Mouse (Mus musculus) lung, postnatal 0 days (tissue): ENCODE data around the gene Dhx9. TPM values are rescaled to one million over a fixed set of nuclear protein-coding genes. Genes with fewer than 3 reads are reported as not detected.
A peak's percentile ranks its signal among the peaks of the same experiment; 100 is the strongest.
"Not testable (repeated sequence)": the region's sequence is repeated elsewhere in the genome, so short reads cannot be mapped to it uniquely, and the experiment has no call there.

Experiments used
- ATAC-seq: fragments of 200-750 bp; cut with Nextera tagmentation; 2 replicates; pipeline ENCODE4 v1.8.0; 2017; ENCODE audit warnings: moderate library complexity
- DNase-seq: peaks from one replicate; pipeline ENCODE4 v3.0.0-alpha.2; 2016; ENCODE audit warnings: low spot score
- H3K27ac ChIP-seq: fragments of 300-500 bp; sonication (generic); 2 replicates; pipeline ENCODE4 v1.5.1; 2014; ENCODE audit warnings: antibody characterized with exemption, mild to moderate bottlenecking, low read length, mixed read lengths
- H3K27me3 ChIP-seq: fragments of 300-500 bp; sonication (generic); replicated peaks from 2 replicates; pipeline ENCODE4 v1.6.1; 2014; ENCODE audit warnings: low read length, mixed read lengths; ENCODE audit not compliant: insufficient read depth
- H3K36me3 ChIP-seq: fragments of 300-500 bp; sonication (generic); 2 replicates; pipeline ENCODE4 v1.6.1; 2014; ENCODE audit warnings: low read length, mixed read lengths; ENCODE audit not compliant: insufficient read depth
- H3K4me1 ChIP-seq: fragments of 300-500 bp; sonication (generic); 2 replicates; pipeline ENCODE4 v1.6.1; 2014; ENCODE audit warnings: antibody characterized with exemption, low read depth, low read length, mixed read lengths; ENCODE audit not compliant: insufficient read depth
- H3K4me2 ChIP-seq: fragments of 300-500 bp; sonication (generic); replicated peaks from 2 replicates; pipeline ENCODE4 v1.6.1; 2014; ENCODE audit warnings: low read depth, mild to moderate bottlenecking, low read length, moderate library complexity, mixed read lengths
- H3K4me3 ChIP-seq: fragments of 300-500 bp; sonication (generic); 2 replicates; pipeline ENCODE4 v1.5.1; 2014; ENCODE audit warnings: low read depth, low read length
- H3K9ac ChIP-seq: fragments of 300-500 bp; sonication (generic); replicated peaks from 2 replicates; pipeline ENCODE4 v1.6.1; 2014; ENCODE audit warnings: low read depth, mild to moderate bottlenecking
- H3K9me3 ChIP-seq: fragments of 300-500 bp; sonication (generic); 2 replicates; pipeline ENCODE4 v1.6.1; 2016; ENCODE audit warnings: low read length, mixed read lengths
- CTCF ChIP-seq: IDR thresholded peaks from 2 replicates; pipeline ENCODE4 v1.5.1; 2016; ENCODE audit warnings: antibody characterized with exemption, mild to moderate bottlenecking
- EP300 ChIP-seq: IDR thresholded peaks from 2 replicates; pipeline ENCODE4 v1.6.1; 2016; ENCODE audit warnings: antibody characterized with exemption, mild to moderate bottlenecking, control low read depth
- WGBS: fragments of 180-500 bp; shearing (Covaris S2); extraction: QIAGEN DNeasy Blood & Tissue Kit; methylation state at CpG from one replicate; pipeline ENCODE4 v1.1.7; 2014; 5-methylcytosine and 5-hydroxymethylcytosine counted together
- polyA plus RNA-seq: library from polyadenylated mRNA; unstranded; fragments of >200 nt; fragmentation: Nextera tagmentation; extraction: Ambion mirVana; gene quantifications from 2 replicates; pipeline ENCODE4 v1.2.1, GENCODE M21; 2015

Gene Dhx9
- polyA plus RNA-seq, 1 experiment from 2014 or later: 14.0 TPM

DNA sequence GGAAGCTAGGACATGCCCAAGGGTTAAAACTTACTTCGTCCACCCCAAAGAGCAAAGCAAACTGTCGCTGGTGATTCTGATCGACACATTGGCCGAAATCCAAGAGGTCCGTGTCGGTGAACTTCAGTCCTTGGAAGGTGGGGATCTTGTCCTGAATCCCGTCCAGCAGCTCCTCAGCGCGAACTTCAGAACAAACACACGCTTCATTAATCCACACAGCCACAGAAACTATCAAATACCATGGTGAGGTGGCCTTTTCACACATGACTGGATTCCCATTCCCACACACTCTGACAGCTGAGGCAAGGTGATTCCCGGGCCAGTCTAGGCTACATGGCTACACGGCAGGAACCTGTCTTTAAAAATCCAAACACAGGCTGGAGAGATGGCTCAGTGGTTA is 27.9 kb upstream of the Dhx9 start:
- DNase-seq (no peak), ATAC-seq (no peak)
- WGBS: 56% methylated on average over 12 of the region's 12 CpGs
- Histone ChIP-seq H3K4me1 (no peaks in the 10 kb centered on the region), H3K9me3 (no peaks in the 10 kb centered on the region), H3K36me3 (no peaks in the 10 kb centered on the region), H3K4me3 (no peak overlapping the region), H3K27me3 (no peaks in the 10 kb centered on the region), H3K27ac (no peak overlapping the region), H3K9ac (no peak overlapping the region), H3K4me2 (no peak overlapping the region)
- TF ChIP-seq CTCF (no peak), EP300 (no peak)

DNA sequence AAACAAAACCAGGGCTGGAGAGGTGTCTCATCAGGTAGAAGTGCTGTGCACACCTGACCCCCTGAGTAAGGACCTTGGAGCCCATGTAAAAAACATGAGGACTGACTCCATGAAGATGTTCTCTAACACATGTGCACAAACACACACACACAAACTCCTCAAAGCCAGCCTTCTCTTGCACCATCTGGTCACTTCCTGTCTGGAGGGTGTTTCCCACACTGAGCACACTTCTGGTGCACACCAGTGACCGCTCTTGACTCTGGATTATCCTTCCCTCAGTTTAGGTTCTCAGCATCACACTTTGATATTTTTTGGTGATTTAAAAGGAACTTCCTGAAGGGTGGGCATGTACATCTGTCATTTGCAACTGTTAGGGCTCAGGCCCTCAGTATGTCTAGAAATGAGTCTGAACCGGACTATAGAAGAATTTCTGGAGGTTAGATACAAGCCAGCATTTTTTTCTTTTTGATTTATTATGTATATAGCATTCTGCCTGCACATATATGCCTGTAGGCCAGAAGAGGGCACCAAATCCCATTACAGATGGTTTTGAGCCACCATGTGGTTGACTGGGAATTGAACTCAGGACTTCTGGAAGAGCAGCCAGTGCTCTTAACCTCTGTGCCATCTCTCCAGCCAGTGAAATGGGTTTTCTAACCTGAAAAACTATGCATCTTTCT is 23.0 kb upstream of the Dhx9 start:
- no peak overlapping the region for H3K9ac ChIP-seq
- no peaks in the 10 kb centered on the region for H3K36me3 ChIP-seq
- no peaks in the 10 kb centered on the region for H3K4me1 ChIP-seq
- H3K27me3 ChIP-seq: no peaks in the 10 kb centered on the region
- no peak overlapping the region for H3K27ac ChIP-seq
- TF ChIP-seq CTCF (peak; percentile 43), EP300 (no peak)
- no peak for ATAC-seq
- DNase-seq: no peak
- H3K9me3 ChIP-seq: no peaks in the 10 kb centered on the region
- WGBS: 41% methylated on average over 2 of the region's 2 CpGs
- no peak overlapping the region for H3K4me2 ChIP-seq
- no peak overlapping the region for H3K4me3 ChIP-seq

DNA sequence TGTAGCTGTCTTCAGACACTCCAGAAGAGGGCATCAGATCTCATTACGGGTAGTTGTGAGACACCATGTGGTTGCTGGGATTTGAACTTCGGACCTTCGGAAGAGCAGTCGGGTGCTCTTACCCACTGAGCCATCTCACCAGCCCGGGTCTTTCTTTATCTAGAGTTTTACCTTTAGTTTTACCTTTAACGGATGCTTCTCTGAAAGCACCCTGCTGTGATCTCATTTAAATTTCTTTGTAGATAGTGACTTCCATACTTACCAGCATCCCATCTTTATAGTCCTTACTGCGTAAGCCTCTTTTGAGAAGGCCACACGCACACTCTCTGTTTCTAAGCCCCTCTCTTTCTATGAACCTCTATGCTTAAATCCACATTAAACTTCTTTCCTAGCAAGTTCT is 22.1 kb upstream of the Dhx9 start:
- H3K4me1 ChIP-seq, H3K4me2 ChIP-seq, H3K36me3 ChIP-seq, DNase-seq, H3K9me3 ChIP-seq, H3K27me3 ChIP-seq, H3K27ac ChIP-seq, ATAC-seq, H3K9ac ChIP-seq, H3K4me3 ChIP-seq: not testable (repeated sequence)
- WGBS: 66% methylated on average over 8 of the region's 8 CpGs

DNA sequence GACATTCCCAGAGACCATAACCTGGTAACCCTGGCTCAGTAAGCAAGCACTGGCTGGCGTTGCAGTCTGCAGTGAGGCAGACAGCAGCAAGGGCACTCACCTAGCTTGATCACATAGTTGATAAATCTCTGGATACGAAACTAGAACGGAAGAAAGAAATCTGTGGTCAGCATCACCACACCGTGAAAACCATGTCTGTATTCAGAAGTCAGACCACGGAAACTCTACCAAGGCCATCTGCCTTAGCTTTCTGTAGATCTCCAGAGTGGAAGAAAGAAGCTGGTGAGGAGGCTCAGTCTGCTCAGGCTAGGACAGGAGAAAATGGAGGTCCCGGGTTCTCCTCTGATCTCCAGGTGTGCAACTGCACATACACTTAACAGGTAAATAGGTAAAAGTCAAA is 21.6 kb upstream of the Dhx9 start:
- no peak for DNase-seq
- TF ChIP-seq CTCF (no peak), EP300 (no peak)
- 85% methylated on average over 6 of the region's 6 CpGs for WGBS
- no peak for ATAC-seq
- Histone ChIP-seq H3K27ac (no peak overlapping the region), H3K36me3 (no peaks in the 10 kb centered on the region), H3K4me3 (no peak overlapping the region), H3K4me2 (no peak overlapping the region), H3K27me3 (no peaks in the 10 kb centered on the region), H3K9ac (no peak overlapping the region), H3K9me3 (no peaks in the 10 kb centered on the region), H3K4me1 (no peaks in the 10 kb centered on the region)

DNA sequence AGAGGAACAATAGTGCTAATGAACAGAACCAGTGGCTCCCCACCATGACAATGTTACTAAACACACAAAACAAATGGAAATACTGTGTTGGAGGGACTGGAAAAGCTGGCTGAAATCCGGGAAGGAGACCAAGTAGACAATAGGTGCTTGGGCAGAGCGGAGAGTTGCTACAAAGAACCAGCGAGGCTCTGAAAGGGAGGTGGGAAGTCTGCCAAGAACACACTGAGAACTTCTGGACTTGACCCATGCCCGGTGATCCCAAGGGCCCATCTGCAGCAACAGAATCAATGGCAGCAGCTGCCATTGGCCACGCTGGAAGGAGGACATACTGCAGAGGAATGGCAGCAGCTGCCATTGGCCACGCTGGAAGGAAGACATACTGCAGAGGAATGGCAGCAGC is 18.8 kb upstream of the Dhx9 start:
- Histone ChIP-seq H3K4me2 (no peak overlapping the region), H3K4me1 (no peaks in the 10 kb centered on the region), H3K36me3 (no peaks in the 10 kb centered on the region), H3K4me3 (no peak overlapping the region), H3K9me3 (no peaks in the 10 kb centered on the region), H3K27ac (no peak overlapping the region), H3K9ac (no peak overlapping the region), H3K27me3 (no peaks in the 10 kb centered on the region)
- 62% methylated on average over 6 of the region's 6 CpGs for WGBS
- ATAC-seq (no peak), DNase-seq (no peak)
- TF ChIP-seq EP300 (no peak), CTCF (no peak)

DNA sequence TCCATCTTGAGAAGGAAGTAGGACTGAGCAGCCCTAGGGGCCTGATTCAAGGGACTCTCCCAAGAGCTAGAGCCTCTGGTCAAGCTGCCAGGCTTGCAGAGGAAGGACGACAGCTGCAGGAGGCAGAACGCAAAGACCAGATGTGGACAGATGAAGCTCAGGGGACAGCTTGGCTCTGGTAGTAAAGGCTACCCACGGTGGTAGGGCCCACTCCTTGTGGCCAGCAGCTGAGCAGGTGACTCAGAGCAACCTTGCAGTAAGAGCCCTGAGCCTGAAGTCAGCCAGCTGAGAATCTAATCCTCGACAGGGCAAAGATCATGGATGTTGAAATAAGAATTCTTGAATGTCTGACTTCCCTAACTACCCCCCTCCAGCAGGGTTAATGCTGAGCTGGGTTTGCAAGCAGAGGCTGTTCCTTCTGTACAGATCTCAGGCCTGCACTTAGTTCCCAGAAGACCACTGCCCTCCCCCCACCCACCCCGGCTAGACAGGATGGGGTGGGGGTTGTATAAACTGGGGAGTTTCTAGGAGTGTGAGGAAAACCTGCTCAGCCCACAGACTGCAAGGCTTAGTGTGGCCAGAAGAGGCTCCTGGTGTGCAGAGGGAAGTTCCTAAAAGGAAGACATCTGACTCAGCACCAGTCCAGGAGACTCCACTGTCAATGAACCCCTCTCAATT is 14.3 kb upstream of the Dhx9 start:
- TF ChIP-seq EP300 (no peak), CTCF (no peak)
- Histone ChIP-seq H3K4me1 (no peaks in the 10 kb centered on the region), H3K27ac (no peak overlapping the region), H3K9me3 (no peaks in the 10 kb centered on the region), H3K4me2 (no peak overlapping the region), H3K4me3 (no peak overlapping the region), H3K9ac (no peak overlapping the region), H3K36me3 (no peaks in the 10 kb centered on the region), H3K27me3 (no peaks in the 10 kb centered on the region)
- DNase-seq (peak; percentile 68), ATAC-seq (peak; percentile 80)
- WGBS: 33% methylated on average over 5 of the region's 5 CpGs
